Mouse (Mus musculus) cerebellum, adult 11 months (tissue): Measurements from ENCODE around the gene Rbm12.
"Not testable (repeated sequence)": the region's sequence is repeated elsewhere in the genome, so short reads cannot be mapped to it uniquely, and the experiment has no call there.

Experiments used
- DNase-seq: peaks from one replicate; pipeline ENCODE4 v3.0.0; 2022

The Rbm12 gene

DNA sequence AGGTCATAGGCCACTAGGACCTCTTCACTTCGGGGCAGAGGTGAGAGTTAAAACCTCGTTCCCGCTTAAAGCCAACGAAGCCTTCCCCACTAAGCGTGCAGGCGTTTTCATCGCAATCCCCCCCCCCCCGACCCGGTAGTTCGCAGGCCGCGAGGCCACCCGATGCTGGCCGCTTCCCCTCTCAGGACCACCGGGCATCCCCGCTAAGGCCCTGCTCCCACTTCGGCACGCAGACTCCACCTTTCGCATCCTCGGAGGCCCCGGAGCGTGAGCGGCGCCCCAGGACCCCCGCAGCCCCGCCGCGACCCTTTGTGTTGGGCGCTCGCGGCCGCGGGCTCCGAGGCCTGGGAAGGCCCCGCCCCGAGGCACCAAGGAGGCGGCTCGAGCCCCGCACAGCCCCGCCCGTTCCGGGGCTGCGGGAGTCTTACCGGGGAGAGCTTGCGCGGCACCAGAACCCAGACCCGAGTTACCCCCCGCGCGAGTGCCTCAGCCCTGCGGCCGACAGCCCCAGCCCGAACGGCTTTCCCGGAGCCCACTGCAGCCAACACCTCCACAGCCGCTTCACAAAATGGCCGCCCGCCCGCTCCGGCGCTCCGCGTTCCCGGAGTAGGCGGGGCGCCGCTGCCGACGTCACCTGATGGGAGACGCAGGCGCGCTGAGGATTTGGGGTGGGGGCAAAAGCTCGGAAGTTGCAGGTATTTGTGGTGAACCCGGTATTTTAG lies at the start of gene Rbm12, which contains the start of gene Cpne1:
Rbm12 (minus strand) TSS at position 621 of the 722 bp plus-strand sequence.
Cpne1 (minus strand) TSS at position 608 of the 722 bp plus-strand sequence.
- peak; percentile 85 for DNase-seq

DNA sequence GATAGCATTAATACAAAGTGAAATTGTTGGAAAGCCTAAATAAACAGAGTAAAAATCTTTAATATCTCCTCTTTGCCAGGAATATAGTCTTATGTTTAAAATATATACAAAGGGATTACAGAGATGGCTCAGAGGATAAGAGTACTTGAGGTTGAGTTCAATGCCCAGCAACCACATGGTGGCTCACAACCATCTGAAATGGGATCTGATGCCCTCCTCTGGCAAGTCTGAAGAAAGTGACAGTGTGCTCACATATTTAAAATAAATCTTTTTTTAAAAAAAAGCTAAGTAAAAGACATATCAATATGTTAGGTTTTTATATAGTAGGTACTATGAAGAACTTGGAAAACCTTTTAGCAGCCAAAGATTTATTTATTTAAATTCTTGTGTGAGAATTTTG lies 39.8 kb upstream of the Rbm12 start:
- no peak for DNase-seq

DNA sequence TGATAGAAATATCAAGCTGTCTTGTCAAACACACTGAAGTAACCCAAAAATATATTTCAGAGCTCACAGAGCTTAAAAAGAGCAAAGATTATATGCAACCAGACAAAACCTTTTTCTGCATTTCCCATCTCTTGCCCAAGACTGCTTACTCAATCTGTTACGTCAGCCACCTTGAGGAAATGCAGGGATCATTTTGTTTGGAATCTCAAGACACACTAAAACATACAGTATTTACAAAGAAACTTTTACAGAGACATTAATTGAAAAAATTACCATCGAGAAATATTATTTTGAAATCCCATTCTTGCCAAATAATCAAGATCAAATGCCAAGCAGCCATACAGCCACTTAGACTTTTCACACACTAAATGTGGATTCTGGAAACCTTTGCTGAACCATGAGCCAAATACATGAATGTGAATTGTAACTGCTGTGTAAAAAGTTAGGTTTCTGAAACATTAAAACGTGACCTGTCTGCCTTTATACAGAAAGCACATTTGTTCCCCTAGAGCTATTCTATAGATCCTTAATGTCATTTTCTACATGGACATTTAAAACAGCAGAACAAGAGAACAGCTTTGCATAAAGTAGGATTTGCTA lies 35.6 kb upstream of the Rbm12 start:
- no peak for DNase-seq

DNA sequence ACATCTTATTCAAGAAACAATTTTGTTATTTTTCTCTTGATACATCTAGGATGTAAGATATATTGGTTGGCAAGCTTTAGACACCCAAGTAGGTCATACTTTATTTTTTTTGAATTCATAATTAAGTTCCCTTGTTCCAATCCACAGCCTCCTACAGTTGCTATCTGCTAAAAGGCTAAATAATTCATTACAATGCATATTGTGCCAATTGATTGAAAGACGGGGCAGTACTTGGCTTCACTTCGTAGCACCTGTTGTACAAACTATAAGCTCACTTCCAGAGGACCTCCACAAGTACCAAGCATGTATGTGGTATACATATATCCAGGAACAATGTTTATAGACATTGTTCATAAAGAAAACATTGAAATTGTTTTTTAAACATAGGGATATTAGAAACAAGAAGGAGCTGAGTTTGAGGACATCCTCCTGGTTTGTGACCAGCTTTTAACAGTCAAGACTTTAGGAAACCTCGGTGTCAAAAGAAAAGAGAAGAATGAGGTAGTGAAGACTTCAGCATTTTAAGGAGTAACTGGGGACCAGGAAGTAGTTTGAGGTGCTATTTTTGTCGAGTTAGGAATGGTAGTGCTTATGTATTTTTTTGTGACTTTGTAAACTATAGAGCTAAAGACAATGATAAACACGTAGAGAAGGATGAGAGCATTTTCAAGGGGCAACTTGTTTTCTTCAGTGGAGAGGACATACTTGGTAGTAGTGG lies 34.7 kb upstream of the Rbm12 start:
- no peak for DNase-seq

DNA sequence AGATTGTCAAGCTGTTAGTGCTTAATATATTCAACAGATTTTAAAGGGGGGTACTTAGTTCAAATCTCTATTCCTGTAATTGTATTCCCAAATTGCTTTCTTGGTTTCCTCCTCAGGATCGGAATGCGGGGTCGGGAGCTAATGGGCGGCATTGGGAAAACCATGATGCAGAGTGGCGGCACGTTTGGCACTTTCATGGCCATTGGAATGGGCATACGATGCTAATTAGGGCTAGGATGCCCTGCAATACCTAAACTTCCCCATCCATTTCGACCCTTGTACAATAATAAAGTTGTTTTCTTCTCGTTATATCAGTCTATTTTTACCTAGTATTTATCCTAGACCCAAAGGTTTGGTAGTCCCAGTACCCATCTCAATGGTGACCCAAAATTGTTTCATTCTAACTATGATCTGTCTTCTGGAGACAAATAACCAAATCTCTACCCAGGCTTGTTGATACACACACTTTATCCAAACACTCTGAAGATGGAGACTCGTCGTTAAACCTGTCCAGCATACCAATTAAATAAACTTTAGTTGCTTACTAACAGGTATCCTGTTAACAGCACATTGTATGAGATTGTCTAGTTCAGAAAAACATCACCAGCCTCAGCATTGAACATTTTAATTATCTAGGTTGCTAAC lies 33.8 kb upstream of the Rbm12 start:
- DNase-seq, result no peak

DNA sequence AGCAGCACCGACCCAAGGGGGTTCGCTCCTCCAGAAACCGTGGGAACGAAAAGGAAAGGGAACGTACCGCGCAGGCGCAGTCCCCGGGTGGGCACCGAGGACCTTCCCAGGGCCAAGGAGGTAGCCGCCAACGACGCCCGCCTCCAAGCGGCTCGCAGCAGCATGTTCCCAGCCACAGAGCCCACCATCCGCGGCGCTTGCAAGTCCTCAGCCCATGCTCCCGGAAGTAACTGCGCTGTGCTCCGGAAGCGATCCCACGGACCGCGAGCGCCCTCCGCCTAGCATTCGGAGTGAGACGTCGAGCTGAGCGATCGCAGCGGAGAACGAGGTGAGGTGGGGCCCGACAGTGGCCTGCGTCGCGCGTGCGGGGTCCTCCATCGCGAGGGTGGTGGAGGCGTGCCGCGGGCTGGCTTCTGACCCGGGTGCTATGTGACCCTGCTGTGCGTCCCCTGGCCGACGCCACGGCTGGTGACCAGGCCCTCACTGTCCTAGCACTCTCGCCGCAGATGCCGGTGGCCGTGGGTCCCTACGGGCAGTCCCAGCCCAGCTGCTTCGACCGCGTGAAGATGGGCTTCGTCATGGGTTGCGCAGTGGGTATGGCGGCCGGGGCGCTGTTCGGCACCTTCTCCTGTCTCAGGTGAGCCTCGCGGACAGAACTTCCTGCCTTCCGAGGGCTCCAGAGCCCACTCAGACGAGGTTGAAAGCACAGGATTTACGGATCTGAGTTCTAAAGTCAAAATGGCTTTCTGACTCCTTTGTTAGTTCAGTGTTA lies 32.4 kb upstream of the Rbm12 start, which contains the start of the genes Romo1 and Nfs1:
Romo1 (plus strand) TSS at position 87 of the 772 bp plus-strand sequence.
Nfs1 (minus strand) TSS at position 234 of the 772 bp plus-strand sequence.
- DNase-seq, result peak; percentile 81

DNA sequence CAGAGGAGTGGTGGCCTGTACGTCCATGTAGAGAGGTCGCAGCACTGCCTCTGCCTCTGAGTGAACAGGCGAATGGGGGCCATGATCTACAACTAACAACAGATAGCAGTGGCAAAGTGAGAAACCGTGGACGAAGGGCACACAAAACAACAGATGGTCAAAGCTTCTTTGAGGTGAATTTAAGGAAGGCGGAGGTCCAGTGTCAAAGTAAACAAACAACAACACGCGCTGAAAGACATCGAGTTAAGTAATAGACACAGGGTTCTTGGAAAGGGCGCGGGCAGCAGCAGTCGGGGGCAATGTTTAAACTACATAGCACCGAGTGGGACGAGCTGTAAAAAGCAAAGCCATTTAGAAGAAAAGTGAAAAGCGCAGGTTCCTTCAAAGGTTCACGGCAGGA lies 31.6 kb upstream of the Rbm12 start:
- no peak for DNase-seq

DNA sequence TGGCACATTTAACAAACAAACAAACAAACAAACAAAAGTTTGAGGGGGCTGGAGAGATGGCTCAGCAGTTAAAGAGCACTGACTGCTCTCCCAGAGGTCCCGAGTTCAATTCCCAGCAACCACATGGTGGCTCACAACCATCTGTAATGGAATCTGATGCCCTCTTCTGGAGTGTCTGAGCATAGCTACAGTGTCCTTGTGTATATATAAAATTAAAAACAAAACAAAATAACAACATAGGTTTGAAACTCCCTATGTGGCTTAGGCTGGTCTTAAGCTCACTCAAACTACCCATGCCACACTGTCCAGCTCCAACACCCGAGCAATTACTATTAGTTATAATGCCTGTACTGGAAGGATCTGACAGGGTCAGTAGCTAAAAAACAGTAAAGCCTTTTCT lies 31.0 kb upstream of the Rbm12 start:
- no peak for DNase-seq

DNA sequence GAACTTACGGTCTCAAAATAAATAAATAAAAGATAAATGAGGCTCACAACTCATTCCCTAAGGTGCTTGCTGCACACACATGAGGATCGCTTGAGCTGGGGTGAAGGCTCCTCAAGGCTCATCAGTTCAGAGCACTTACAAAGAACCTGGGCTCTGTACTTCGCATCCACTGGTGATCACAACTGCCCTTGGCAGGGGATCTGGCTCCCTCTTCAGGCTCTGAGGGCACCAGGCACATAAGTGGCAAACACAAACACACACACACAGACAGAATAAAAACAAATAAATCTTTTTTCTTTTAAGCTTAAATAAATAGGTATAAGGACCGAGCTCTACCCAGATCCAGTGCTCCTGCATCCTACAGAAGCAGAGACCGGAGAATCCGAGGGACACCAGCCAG lies 23.9 kb upstream of the Rbm12 start:
- DNase-seq, result no peak

DNA sequence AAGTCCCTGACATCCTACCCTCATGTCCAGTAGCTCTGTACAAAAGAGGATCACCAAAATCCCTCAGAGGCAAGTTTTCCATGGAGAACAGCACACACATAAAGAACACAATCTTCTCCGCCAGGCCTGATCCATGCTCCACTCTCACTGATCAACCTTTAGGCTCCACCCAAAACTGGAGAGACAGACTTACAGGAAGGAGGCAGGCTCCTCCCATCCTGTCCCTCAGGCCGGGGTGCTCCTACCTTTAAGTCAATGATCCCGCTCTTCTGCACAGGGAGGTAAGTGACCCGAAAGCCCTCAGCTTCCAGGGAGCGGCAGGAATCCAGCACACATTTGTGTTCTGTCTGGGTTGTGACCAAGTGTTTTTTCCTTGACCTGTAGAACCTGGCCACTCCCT lies 22.4 kb upstream of the Rbm12 start:
- no peak for DNase-seq

DNA sequence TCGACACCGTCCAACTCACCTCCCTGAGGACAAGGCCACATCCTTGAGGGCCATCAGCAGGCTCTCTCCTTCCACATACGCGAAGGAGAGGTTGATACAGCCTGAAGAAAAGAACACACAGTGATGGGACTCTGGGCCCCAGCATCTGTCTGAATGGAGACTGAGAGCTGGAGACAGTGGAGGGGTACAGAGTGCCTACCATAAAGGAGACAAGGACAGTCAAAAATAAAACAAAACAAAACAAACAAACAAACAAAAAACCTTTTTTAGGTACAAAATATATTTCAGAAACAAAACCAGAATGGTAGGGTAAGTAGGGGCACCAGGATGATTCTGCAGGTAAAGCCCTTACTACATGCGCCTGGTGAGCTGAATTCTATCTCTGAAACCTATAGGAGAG lies 15.2 kb upstream of the Rbm12 start, which contains the start of gene Gm28036:
Gm28036 (minus strand) TSS at position 101 of the 400 bp plus-strand sequence.
- no peak for DNase-seq

DNA sequence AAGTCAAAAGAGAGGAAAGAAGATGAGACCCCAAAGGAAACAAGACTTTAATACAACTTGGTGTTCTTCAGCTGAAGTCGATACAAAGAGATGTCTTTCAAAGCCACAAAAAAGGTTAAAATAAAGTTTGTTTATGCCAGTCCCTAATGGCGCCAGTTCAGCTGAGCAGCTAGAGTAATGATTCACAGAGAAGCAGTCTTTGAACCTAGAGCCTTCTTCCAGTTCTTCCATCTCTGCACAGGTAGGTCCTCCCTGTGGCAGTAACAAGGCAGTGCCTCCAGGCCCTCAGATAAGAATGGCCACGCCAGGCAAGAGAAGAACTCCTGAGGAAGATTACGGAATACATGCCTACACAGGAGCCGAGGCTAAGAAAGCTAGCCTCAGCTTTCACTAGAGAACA lies 12.0 kb upstream of the Rbm12 start:
- no peak for DNase-seq

DNA sequence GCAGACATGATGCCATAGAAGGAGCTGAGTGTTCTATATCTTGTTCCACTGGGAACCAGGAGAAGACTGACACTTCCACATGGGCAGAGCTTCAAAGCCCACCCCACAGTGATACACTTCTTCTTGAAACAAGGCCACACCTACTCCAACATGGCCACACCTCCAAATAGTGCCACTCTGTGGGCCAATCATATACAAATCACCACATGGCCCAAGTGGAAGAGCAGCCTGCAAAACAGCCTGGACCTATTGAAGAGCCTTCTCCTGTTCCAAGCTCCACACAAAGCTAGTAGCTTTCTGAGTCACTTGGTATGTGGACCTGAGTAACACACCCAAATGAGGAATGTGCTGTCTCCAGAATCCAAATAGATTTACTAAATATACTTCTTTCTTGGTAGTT lies 7.8 kb upstream of the Rbm12 start:
- DNase-seq, result no peak

DNA sequence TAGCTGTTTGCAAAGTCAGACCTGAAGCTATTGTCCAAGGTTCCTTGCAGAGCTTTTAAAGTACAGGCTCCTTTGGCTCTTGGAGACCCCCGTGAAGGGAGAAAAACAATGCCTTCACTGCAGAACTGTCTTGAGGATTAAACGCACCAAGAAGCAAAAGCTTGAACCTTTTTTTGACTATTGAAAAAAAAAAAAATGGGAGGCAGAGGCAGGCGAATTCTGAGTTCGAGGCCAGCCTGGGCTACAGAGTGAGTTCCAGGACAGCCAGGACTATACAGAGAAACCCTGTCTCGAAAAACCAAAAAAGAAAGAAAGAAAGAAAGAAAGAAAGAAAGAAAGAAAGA lies 274 bp upstream of the Rbm12 start:
- not testable (repeated sequence) for DNase-seq

DNA sequence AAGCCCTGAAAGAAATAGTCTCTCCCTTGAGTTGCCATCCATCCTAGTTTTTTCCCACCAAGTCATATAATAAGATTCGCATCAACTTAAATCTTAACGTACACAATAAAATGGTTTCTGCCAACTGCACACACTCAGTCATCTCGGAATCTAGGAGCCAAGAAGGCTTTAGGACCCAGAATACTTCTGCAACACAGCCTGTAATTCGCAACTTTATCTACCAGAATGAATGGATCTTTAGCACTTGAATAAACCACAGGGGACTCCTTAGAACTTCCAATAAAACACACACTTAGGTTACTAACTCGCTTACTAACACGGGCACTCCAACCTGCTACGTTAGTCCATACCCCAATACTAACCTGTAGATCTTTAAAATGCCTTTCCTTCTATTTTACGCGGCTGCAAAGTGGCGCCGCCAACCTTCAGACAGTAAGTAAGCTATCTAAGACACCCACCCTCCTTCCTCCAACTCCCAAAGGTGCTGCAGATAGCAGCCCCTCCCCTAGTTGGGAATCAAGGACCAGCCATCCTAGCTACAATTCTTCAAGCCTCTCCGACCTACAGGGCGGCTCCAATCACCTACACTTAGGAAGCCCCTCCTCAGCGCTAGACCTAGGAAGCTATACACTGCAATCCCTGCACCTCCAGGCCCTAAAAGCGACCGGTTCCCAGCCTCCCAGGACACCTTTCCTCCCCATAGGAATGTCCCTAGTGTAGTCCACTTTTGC lies 986 bp downstream of the Rbm12 start:
- no peak for DNase-seq

DNA sequence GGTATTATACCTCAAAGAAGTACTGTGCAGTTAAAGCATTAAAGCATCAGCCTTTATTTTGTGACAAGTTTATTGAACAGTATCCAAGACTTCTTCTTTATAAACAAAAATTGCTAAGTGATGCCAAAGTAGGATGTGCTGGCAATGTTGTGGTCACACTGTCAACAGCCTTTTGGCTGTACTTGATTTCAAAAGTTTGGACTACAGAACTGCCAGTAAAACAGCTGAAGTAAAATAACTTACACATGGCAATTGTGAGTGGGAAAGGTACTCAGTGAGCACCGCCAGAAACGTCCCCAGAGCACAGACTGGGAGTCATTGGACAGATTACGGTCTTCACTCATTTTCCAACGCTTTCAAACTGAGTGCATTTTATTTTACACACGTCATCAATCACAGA lies 19.9 kb downstream of the Rbm12 start:
- no peak for DNase-seq

DNA sequence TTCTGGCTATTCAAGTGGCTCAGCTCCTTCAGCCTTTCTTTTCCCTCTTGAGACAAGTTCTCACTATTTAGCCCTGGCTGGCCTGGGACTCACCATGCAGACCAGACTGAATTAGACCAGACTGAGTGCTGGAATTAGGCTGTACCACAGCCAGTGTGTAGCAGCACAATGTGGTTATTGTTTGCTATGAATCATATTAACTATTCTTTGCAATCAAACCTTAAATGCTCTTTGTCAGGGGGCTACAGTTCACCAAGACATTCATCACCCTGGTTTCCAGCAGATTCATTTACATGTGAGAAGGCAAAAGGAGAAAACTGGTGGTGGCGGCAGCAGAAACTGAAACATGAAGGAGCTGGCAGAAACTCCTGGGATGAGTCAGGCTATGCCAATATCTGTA lies 22.0 kb downstream of the Rbm12 start:
- DNase-seq, result no peak

DNA sequence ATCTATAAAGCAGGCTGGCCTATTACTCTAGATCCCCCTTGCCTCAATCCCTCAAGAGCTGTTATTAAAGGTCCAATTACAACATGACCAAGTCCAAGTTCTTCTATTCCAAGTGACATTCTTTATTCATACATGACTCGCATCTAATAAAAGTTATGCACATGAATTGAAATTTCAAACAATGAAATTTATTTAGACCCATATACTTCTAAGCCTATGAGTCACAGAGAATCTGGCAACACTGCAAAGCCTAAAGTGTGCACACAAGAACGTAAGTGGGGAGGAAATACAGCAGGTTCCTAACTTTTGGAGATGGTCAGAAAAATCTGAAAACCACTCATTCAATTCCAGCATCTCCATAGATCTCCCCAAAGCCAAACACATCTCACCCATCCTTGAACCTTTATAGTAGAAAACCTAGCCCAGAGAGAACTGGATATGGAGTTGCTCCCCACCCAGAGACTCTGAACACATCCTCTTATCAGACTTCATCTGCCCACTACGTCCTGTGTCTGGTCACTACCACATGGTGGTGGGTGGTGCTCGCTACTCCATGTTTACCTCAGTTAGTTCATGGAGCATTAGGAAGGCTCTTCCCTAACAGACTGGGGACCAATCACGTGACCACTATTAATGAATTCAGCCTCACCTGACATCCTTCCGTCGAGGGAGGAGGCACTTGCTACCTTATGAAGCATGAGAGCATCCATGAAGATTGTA lies 24.2 kb downstream of the Rbm12 start:
- no peak for DNase-seq

DNA sequence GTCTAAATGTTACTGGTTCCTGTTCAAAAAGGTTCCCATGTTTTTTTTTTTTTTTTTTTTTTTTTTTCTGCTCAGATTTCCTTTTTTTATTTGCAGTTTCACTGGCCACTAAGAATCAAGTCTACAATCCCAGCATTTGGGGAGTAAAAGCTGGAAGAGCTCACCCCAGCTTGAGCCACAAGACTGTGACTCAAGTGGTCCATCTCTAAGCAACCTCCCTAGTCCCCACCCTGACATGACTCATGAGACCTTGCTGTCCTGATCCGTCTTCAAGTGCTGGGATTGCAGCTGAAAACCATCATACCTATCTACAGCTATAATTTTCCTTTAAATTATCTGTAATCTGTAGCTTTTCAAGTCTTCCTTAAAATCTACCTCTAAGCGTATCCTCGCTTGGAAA lies 27.2 kb downstream of the Rbm12 start:
- no peak for DNase-seq

DNA sequence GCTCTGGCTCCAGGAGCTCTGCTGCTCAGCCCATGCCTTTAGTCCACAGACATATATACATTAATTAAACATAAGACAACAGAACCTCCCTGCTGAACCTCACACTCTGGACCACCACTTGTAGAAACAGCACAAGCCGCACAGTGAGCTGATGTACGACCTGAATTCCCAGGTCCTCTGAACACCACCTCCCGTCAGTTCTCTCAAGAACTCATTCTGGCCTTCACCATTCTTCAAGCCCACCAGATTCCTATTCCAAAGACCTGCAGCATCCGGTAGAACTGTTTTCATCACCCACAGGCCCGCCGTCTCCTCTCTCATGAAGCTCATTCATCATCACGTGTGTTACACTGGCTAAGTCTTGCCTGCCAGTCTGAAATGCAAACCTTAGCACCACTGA lies 31.4 kb downstream of the Rbm12 start:
- no peak for DNase-seq

DNA sequence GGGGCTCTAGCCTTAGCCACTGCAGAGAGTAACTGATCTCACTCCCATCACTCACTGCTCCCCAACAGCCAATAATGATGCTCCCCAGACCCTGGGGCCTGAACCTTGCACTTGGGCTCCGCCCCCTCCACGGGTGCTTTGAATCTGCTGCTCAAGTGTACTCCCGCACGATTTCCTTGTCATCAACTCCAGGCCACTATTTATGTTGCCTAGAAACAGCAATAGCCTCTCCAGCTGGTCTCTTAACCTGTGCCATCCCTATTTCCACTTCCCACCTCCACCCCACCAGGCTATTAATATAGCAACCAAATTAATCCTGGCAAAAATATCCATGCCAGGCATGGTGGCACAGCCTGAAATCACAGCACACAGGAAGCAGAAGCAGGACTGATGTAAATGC lies 32.1 kb downstream of the Rbm12 start:
- DNase-seq, result no peak
